Mouse (Mus musculus) limb, embryonic 11.5 days (tissue): ENCODE results near the gene Gm17657. TPM values are rescaled to one million over a fixed set of nuclear protein-coding genes. Genes with fewer than 3 reads are reported as not detected.

Experiments
- ATAC-seq: fragments of 200-750 bp; cut with Nextera tagmentation; 2 replicates; pipeline ENCODE4 v1.8.0; 2017; ENCODE audit warnings: low read depth; ENCODE audit not compliant: insufficient number of reproducible peaks, low FRiP score, low TSS enrichment
- DNase-seq: peaks from one replicate; pipeline ENCODE4 v3.0.0-alpha.2; 2015; ENCODE audit warnings: low spot score
- H3K27ac ChIP-seq: fragments of 300-500 bp; sonication (generic); replicated peaks from 2 replicates; pipeline ENCODE4 v1.5.1; 2014; ENCODE audit warnings: low read depth, mild to moderate bottlenecking, low read length
- H3K27me3 ChIP-seq: fragments of 300-500 bp; sonication (generic); 2 replicates; pipeline ENCODE4 v1.6.1; 2014; ENCODE audit warnings: mild to moderate bottlenecking, low read length, mixed read lengths; ENCODE audit not compliant: control insufficient read depth, insufficient read depth
- H3K36me3 ChIP-seq: fragments of 300-500 bp; sonication (generic); 2 replicates; pipeline ENCODE4 v1.6.1; 2014; ENCODE audit warnings: mild to moderate bottlenecking, low read length, moderate library complexity, mixed read lengths; ENCODE audit not compliant: control insufficient read depth, insufficient read depth
- H3K4me1 ChIP-seq: fragments of 300-500 bp; sonication (generic); 2 replicates; pipeline ENCODE4 v1.6.1; 2014; ENCODE audit warnings: low read length, mixed read lengths; ENCODE audit not compliant: control insufficient read depth, insufficient read depth
- H3K4me2 ChIP-seq: fragments of 300-500 bp; sonication (generic); 2 replicates; pipeline ENCODE4 v1.6.1; 2014; ENCODE audit warnings: low read depth, mild to moderate bottlenecking, moderate library complexity; ENCODE audit not compliant: severe bottlenecking
- H3K4me3 ChIP-seq: fragments of 300-500 bp; sonication (generic); 2 replicates; pipeline ENCODE4 v1.5.1; 2014; ENCODE audit warnings: low read depth, low read length
- H3K9ac ChIP-seq: fragments of 300-500 bp; sonication (generic); 2 replicates; pipeline ENCODE4 v1.6.1; 2014; ENCODE audit warnings: mild to moderate bottlenecking, low read length
- H3K9me3 ChIP-seq: fragments of 300-500 bp; sonication (generic); 2 replicates; pipeline ENCODE4 v1.6.1; 2016; ENCODE audit warnings: low read length; ENCODE audit not compliant: control insufficient read depth
- WGBS: fragments of 180-500 bp; shearing (Covaris S2); extraction: QIAGEN DNeasy Blood & Tissue Kit; methylation state at CpG from one replicate; pipeline ENCODE4 v1.1.7; 2014; 5-methylcytosine and 5-hydroxymethylcytosine counted together
- polyA plus RNA-seq: library from polyadenylated mRNA; unstranded; fragments of >200 nt; fragmentation: Nextera tagmentation; extraction: Ambion mirVana; gene quantifications from 2 replicates; pipeline ENCODE4 v1.2.1, GENCODE M21; 2014

The Gm17657 gene
- polyA plus RNA-seq, 1 experiment from 2014 or later: not detected

DNA sequence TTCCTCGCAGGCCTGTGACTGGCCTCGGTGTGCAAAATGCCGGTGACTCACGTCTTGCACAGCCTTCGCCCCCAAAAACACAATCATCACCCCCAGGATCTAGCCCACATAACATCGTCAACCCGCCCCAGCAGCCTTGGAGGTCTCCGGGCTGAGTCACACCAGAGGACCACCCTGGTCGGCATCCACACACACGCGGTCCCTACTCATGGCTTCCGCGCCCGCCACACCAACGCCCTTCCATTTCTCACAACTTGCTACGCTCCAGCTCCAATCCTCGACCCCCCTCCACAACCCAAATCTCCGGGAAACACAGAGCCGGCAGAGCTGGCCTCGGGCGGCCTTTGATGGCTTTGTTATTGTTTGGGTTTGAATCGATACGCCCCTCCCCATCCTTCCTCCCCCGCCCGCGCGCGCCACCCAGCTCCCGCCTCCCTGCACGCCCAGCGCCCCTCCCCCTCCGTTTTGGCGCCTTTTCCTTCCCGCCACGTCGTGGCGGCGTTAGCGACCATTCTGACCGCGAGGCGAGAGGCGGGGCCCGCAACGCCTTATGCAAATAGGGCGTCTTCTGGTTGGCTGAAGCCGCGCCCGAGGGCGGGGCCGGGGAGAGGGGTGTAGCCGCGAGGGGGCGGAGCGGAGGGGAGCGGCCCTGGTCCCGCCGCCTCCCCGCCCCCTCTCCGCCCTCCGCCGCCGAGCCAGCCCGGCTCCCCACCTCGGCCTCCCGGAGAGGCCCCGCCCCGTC lies 59.3 kb downstream of the Gm17657 start:
- H3K36me3 ChIP-seq: peaks cover 10% of the 10 kb centered on the region
- ATAC-seq (peak; percentile 86), DNase-seq (peak; percentile 100)
- peak overlapping the region; percentile 92 for H3K4me3 ChIP-seq
- H3K4me1 ChIP-seq: peaks cover 17% of the 10 kb centered on the region
- no peaks in the 10 kb centered on the region for H3K9me3 ChIP-seq
- H3K4me2 ChIP-seq: peak overlapping the region; percentile 87
- H3K9ac ChIP-seq: peak overlapping the region; percentile 85
- H3K27me3 ChIP-seq: no peaks in the 10 kb centered on the region
- under 1% methylated on average over 51 of the region's 68 CpGs for WGBS
- peak overlapping the region; percentile 88 for H3K27ac ChIP-seq

DNA sequence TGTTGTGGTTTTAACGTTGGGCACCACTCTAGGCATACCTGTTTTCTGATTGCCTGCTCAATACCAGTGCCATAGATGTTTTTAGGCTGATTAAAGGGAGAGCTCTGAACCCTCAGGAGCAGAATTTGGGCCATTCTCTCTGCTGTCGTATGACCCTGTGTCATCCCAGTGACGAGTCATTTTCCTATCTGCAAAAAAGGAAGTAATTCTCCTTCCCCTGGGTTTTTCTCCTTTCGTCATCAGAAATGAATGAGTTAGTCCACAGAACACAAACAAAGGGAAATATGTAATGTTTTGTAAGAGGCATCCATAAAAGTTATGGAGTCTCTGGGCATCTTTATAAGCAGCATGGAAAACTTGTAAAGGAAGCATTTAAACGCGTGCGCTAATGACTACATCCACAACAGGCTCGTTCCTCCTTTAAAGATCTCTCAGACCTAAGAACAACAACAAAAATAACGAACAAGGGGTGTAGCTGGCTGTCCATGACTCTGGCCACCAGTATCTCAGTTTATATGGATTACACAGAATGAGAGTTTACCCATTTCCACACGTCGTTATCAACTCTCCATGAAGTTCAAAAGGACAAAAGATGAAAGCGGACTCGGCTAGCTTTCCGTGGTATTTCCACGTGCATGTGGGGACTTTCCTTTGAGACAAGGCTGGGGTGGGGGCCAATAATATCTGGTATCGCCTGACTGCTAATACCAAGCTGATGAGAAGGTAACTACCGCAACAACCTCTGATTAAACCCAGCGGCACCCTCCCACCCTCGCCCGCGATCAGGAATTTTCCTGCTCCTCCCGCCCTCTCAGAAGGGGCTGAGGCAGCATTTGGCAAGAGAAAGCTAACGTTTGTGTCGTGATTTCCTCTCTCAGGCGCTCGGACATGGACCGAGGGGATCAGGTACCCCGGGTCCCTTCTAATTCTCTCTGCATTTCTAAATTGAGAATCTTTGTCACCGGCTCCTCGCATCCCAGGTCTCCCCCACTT lies 60.2 kb downstream of the Gm17657 start:
- 7% methylated on average over 30 of the region's 30 CpGs for WGBS

DNA sequence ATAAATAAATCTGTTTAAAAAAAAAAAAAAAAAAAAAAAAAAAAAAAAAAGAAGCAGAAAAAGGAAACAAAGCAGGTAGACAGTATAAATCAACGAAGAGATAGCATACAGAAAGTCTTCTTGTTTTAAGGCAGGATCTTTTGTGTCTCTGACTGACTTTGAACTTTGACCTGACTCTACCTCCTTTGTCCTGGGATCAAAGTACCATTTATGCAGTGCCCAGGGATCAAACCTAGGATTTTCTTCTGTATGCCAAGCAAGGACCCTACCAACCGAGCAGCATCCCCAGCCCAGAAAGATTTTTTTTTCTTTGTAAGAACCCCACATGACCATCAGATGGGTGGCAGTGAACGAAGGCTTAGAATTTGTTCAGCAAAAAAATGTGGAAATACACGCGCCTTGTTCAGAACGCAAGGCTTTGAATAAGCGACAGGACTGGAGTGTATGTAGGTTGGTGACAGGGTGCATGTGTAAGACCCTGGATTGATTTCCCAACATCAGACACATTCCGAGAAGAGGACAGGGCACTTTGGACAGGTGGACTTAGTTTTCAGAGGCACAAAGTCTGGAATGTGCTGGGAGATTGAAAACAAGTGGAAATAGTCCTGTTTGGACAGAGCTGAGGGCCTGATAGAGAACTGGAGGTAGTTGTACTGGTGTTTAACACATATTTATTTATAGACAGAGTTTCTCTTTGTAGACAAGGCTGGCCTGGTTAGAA lies 61.0 kb downstream of the Gm17657 start:
- 81% methylated on average over 8 of the region's 8 CpGs for WGBS
- no peak overlapping the region for H3K27ac ChIP-seq
- peaks cover 14% of the 10 kb centered on the region for H3K4me1 ChIP-seq
- H3K27me3 ChIP-seq: no peaks in the 10 kb centered on the region
- no peaks in the 10 kb centered on the region for H3K36me3 ChIP-seq
- no peaks in the 10 kb centered on the region for H3K9me3 ChIP-seq
- peak; percentile 24 for DNase-seq
- H3K9ac ChIP-seq: no peak overlapping the region
- no peak for ATAC-seq
- H3K4me3 ChIP-seq: no peak overlapping the region
- H3K4me2 ChIP-seq: peak overlapping the region; percentile 87

More for the DNA sequence above, 60.2 kb downstream of the Gm17657 start:
- peak overlapping the region; percentile 85 for H3K9ac ChIP-seq
- H3K27ac ChIP-seq: peak overlapping the region; percentile 88
- H3K36me3 ChIP-seq: peaks cover 4% of the 10 kb centered on the region; the same call in 1 of the 2 replicates
- peak; percentile 77 for DNase-seq
- 0 out of 2 replicates have a peak, but pooled peaks have one; percentile 7 for ATAC-seq
- peak overlapping the region; percentile 87 for H3K4me2 ChIP-seq
- peaks cover 14% of the 10 kb centered on the region for H3K4me1 ChIP-seq
- no peaks in the 10 kb centered on the region for H3K9me3 ChIP-seq
- H3K4me3 ChIP-seq: peak overlapping the region; percentile 92
- no peaks in the 10 kb centered on the region for H3K27me3 ChIP-seq

GRCm38 (mm10) chr17:29485336-29486233 lies 63.9 kb downstream of the Gm17657 start:
- ATAC-seq (no peak), DNase-seq (no peak)
- peaks cover 10% of the 10 kb centered on the region for H3K4me1 ChIP-seq
- 77% methylated on average over 3 of the region's 3 CpGs for WGBS
- H3K9me3 ChIP-seq: no peaks in the 10 kb centered on the region; the same call in 1 of the 2 replicates
- no peak overlapping the region for H3K4me3 ChIP-seq
- no peak overlapping the region for H3K27ac ChIP-seq
- no peak overlapping the region for H3K4me2 ChIP-seq
- H3K9ac ChIP-seq: no peak overlapping the region
- no peaks in the 10 kb centered on the region for H3K36me3 ChIP-seq
- no peaks in the 10 kb centered on the region for H3K27me3 ChIP-seq

DNA sequence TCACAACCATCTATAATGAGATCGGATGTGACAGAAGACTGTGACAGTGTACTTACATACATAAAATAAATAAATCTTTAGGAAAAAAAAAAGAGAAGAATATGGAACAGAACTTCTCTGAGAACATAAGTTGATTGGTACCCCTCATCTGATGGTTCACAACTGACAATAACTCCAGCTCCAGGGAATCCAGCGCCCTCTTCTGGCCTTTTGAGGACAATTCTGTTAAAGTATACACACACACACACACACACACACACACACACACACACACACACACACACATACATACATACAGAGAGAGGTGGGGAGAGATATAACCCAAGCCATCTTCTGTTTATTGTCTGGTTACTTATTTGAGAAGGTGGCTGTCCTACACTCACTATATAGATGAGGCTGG lies 65.0 kb downstream of the Gm17657 start:
- ATAC-seq (no peak), DNase-seq (no peak)
- Histone ChIP-seq H3K4me3 (no peak overlapping the region), H3K4me1 (peaks cover 9% of the 10 kb centered on the region), H3K4me2 (no peak overlapping the region), H3K27ac (no peak overlapping the region), H3K36me3 (no peaks in the 10 kb centered on the region), H3K9me3 (no peaks in the 10 kb centered on the region; the same call in 1 of the 2 replicates), H3K9ac (no peak overlapping the region), H3K27me3 (no peaks in the 10 kb centered on the region)
- WGBS: 89% methylated on average over 2 of the region's 2 CpGs

DNA sequence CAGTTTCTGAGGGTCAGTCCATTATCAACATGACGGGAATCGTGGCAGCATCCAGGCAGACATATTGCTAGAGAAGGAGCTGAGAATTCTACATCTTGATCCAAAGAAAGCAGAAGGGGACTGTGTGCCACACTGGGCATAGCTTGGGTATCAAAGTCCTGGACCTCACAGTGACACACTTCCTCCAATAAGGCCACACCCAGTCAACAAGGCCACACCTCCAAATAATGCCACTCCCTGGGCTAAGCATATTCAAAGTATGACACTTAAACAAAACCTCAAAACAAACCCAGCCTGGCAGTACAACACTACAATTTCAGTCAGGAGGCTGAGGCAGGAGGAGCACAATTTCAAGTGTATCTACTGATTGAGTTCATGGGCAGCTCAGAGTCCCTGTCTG lies 66.2 kb downstream of the Gm17657 start:
- Histone ChIP-seq H3K4me2 (no peak overlapping the region), H3K4me3 (no peak overlapping the region), H3K4me1 (no peaks in the 10 kb centered on the region), H3K27ac (no peak overlapping the region), H3K9me3 (no peaks in the 10 kb centered on the region; the same call in 1 of the 2 replicates), H3K9ac (no peak overlapping the region), H3K27me3 (no peaks in the 10 kb centered on the region), H3K36me3 (no peaks in the 10 kb centered on the region)
- 94% methylated on average over 2 of the region's 2 CpGs for WGBS
- no peak for DNase-seq
- ATAC-seq: no peak

DNA sequence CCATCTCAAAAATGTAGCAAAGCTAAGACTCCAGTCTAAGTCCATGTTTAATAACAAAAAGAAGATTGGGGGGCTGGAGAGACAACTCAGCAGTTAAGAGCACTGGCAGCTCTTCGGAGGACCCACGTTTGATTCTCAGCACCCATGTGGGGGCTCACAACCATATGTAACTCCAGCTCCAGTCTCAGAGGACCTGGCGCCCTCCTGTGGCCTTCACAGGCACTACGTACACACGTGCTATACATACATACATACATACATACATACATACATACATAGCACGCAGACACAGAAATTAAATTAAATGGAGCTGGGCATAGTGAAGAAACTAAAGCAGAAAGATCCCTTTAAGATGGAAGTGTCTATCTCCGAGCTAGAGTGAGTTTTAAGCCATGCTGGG lies 66.8 kb downstream of the Gm17657 start:
- WGBS: 93% methylated on average over 7 of the region's 7 CpGs
- Histone ChIP-seq H3K27me3 (no peaks in the 10 kb centered on the region), H3K4me3 (no peak overlapping the region), H3K4me1 (no peaks in the 10 kb centered on the region), H3K27ac (no peak overlapping the region), H3K9me3 (no peaks in the 10 kb centered on the region; the same call in 1 of the 2 replicates), H3K36me3 (no peaks in the 10 kb centered on the region), H3K9ac (no peak overlapping the region), H3K4me2 (no peak overlapping the region)
- ATAC-seq (no peak), DNase-seq (no peak)
